Mouse (Mus musculus) T-helper 17 cell (primary cell): ENCODE data around the gene Cops6.

Experiments used
- in situ Hi-C, 2 experiments: fragments of 300-600 bp; cut with MboI, MseI; formaldehyde crosslinking; loops; 1 replicate in 1 of 2; 2 replicates in 1 of 2; pipeline ENCODE4 v1.15.1; 2025; ENCODE audit warnings: high pct_unique_total_duplicates in 2 of 2

Cops6 gene

GRCm38 (mm10) chr5:138160842-138161665 lies at the start of gene Cops6:
Gene Cops6 (plus strand): TSS chr5:138161071.
- in situ Hi-C loops: loop anchor here in 1 of 2 experiments (5.0 to 10.0 kb wide), 2 partner anchors 379 to 556 kb away; partner anchors contain the start of gene Mospd3

- in situ Hi-C loops: no loop called here
These were observed 44.3 kb upstream of the Cops6 start, which contains the start of gene Zscan21 for GRCm38 (mm10) chr5:138116255-138117198. Gene Zscan21 (plus strand): TSS chr5:138116903.

- in situ Hi-C loops: no loop called here
These were observed 43.5 kb upstream of the Cops6 start for GRCm38 (mm10) chr5:138117199-138118015.

GRCm38 (mm10) chr5:138118041-138118440 lies 42.8 kb upstream of the Cops6 start:
- in situ Hi-C loops: no loop called here

- in situ Hi-C loops: no loop called here
These were observed 28.3 kb upstream of the Cops6 start for GRCm38 (mm10) chr5:138132425-138133064.

- in situ Hi-C loops: loop anchor here in 1 of 2 experiments (5.0 kb wide), 1 partner anchor 55 kb away; no protein-coding TSS in a partner anchor
These were observed 23.6 kb upstream of the Cops6 start for GRCm38 (mm10) chr5:138137257-138137656.

GRCm38 (mm10) chr5:138137935-138138549 lies 22.8 kb upstream of the Cops6 start:
- in situ Hi-C loops: loop anchor here in 1 of 2 experiments (5.0 kb wide), 1 partner anchor 56 kb away; no protein-coding TSS in a partner anchor

GRCm38 (mm10) chr5:138138585-138138984 lies 22.3 kb upstream of the Cops6 start:
- in situ Hi-C loops: loop anchor here in 1 of 2 experiments (5.0 kb wide), 1 partner anchor 56 kb away; no protein-coding TSS in a partner anchor

- in situ Hi-C loops: no loop called here
These were observed 6.5 kb upstream of the Cops6 start for GRCm38 (mm10) chr5:138154390-138154789.

- in situ Hi-C loops: no loop called here
These were observed 5.4 kb upstream of the Cops6 start, which contains the start of gene Zfp113 for GRCm38 (mm10) chr5:138155443-138155976. Gene Zfp113 (minus strand): TSS chr5:138155744.

- in situ Hi-C loops: loop anchor here in 1 of 2 experiments (5.0 to 10.0 kb wide), 2 partner anchors 378 to 555 kb away; partner anchors contain the start of gene Mospd3
These were observed 578 bp upstream of the Cops6 start for GRCm38 (mm10) chr5:138160224-138160762.

- in situ Hi-C loops: loop anchor here in 1 of 2 experiments (5.0 to 10.0 kb wide), 2 partner anchors 381 to 558 kb away; partner anchors contain the start of gene Mospd3
These were observed 2.2 kb downstream of the Cops6 start for GRCm38 (mm10) chr5:138163046-138163445.

GRCm38 (mm10) chr5:138163610-138164009 lies 2.7 kb downstream of the Cops6 start:
- in situ Hi-C loops: loop anchor here in 1 of 2 experiments (5.0 to 10.0 kb wide), 2 partner anchors 381 to 559 kb away; partner anchors contain the start of gene Mospd3

- in situ Hi-C loops: loop anchor here in 1 of 2 experiments (5.0 to 10.0 kb wide), 2 partner anchors 561 to 868 kb away; partner anchors contain the start of gene Mospd3
These were observed 4.7 kb downstream of the Cops6 start for GRCm38 (mm10) chr5:138165594-138165993.

GRCm38 (mm10) chr5:138170936-138171561 lies 10.2 kb downstream of the Cops6 start:
- in situ Hi-C loops: loop anchor here in 1 of 2 experiments (10.0 kb wide), 1 partner anchor 876 kb away; the partner anchor contains the start of gene Ufsp1

- in situ Hi-C loops: loop anchor here in 1 of 2 experiments (10.0 kb wide), 1 partner anchor 877 kb away; the partner anchor contains the start of gene Ufsp1
These were observed 11.0 kb downstream of the Cops6 start, which contains the start of the genes Ap4m1 and Mcm7 for GRCm38 (mm10) chr5:138171695-138172491. Gene Ap4m1 (plus strand): TSS chr5:138172002. Gene Mcm7 (minus strand): TSS chr5:138172422.

GRCm38 (mm10) chr5:138173217-138173616 lies 12.3 kb downstream of the Cops6 start:
- in situ Hi-C loops: loop anchor here in 1 of 2 experiments (10.0 kb wide), 1 partner anchor 878 kb away; the partner anchor contains the start of gene Ufsp1
